Mouse (Mus musculus) left cerebral cortex, postnatal 25 days (tissue): ENCODE measurements around the gene Hadh. TPM values are rescaled to one million over a fixed set of nuclear protein-coding genes. Genes with fewer than 3 reads are reported as not detected.
A peak's percentile ranks its signal among the peaks of the same experiment; 100 is the strongest.

Source experiments
- DNase-seq, 2 experiments: peaks; one replicate each; pipeline ENCODE4 v3.0.0; 2022; ENCODE audit warnings: low spot score in 2 of 2, mixed read lengths in 1 of 2
- intact Hi-C: fragments of 180-260 bp; cut with DNase I; formaldehyde crosslinking; loops from one replicate; pipeline ENCODE4 v1.15.1; 2025
- total RNA-seq, 2 experiments: library from RNA; stranded (reverse); gene quantifications; 2 replicates each; pipeline ENCODE4 v1.2.3; 2021

Gene Hadh
- total RNA-seq: 10 to 100 TPM; 19.2 to 21.0 TPM

- intact Hi-C loops: no loop called here
- peak; percentile 73 to 77 for DNase-seq
Measured at GRCm38 (mm10) chr3:131271559-131272373, at the start of gene Hadh. Hadh (minus strand) TSS chr3:131272101.

- intact Hi-C loops: loop anchor here (1.0 kb wide), 2 partner anchors 205 to 232 kb away; no protein-coding TSS in a partner anchor
- peak; percentile 77 to 81 for DNase-seq
Measured at GRCm38 (mm10) chr3:131320184-131320583, 48.3 kb upstream of the Hadh start.

DNA sequence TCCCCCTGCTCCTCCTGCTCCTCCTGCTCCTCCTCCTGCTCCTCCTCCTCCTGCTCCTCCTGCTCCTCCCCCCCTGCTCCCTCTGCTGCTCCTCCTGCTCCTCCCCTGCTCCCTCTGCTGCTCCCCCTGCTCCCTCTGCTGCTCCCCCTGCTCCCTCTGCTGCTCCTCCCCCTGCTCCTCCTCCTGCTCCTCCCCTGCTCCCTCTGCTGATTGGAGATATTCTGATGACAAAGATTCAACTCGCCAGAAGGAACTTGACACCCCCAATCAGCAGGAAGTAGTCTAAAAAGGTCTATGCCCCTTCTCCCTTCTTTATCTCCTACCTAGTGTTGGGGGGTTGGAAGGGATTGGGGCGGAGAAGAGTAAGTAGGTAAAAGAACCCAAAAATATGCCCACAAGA lies 46.3 kb upstream of the Hadh start:
- intact Hi-C loops: no loop called here
- no peak for DNase-seq

DNA sequence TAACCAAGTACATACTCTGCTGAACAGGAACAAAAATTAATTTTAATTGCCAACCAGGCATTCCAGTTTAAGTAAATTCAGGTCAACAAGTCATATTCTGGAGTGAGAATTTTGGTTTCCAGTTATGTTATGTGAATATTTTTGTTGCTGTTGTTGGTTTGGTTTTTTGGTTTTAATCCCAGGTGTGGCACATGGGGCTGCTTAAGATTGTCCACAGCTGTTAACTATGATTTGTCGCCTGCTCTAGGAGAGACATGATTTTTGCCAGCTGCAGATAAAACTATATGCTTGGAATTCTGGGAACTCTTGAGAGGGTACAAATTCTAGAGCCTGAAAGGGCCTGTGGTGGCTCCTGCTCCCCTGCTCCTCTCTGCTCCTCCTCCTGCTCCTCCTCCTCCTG lies 45.2 kb upstream of the Hadh start:
- DNase-seq: no peak
- intact Hi-C loops: no loop called here

- DNase-seq: no peak
- intact Hi-C loops: no loop called here
Measured at GRCm38 (mm10) chr3:131315957-131316510, 44.1 kb upstream of the Hadh start.

GRCm38 (mm10) chr3:131312340-131312739 lies 40.4 kb upstream of the Hadh start:
- intact Hi-C loops: no loop called here
- no peak for DNase-seq

GRCm38 (mm10) chr3:131310572-131310971 lies 38.7 kb upstream of the Hadh start:
- intact Hi-C loops: no loop called here
- DNase-seq: no peak

DNA sequence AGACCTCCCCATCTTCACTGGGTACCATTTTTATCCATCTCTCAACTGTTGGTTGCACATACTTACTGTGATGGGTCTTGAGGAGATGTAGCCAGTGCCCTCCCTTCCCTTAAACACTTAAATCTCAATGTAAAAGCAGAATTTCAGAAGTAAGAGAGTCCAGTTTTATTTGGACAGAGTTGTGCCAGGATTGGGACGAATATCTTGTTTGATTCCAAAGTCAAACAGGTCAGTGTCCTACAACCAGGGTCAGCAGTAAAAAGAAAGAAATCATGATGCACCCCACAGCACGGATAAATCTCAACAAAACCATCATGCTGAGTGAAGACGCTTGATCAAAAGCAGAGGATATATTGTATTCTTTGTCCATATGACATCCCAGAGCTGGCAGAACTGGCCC lies 35.9 kb upstream of the Hadh start:
- DNase-seq: no peak
- intact Hi-C loops: no loop called here

GRCm38 (mm10) chr3:131306255-131306654 lies 34.4 kb upstream of the Hadh start:
- no peak for DNase-seq
- intact Hi-C loops: no loop called here

DNA sequence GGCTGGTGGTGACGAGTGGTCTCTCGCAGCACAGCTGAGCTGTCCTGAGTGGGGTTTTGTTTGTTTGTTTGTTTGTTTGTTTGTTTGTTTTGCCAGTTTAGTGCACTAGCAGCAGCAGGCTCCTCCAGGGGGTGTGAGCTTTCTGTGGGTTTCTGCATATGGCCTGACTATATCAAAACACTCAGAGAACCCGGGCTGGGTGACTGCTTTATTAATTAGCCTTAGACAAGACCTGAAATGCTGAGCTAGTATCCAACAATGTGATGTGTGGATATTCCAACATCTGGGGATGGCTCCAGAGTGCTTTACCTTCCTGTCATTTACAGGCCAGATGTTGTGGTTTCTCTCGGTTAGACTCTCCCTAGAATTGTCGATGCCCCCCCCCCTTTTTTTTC lies 31.4 kb upstream of the Hadh start:
- intact Hi-C loops: loop anchor here (5.0 kb wide), 1 partner anchor 249 kb away; no protein-coding TSS in a partner anchor
- DNase-seq: no peak

- intact Hi-C loops: loop anchor here (5.0 kb wide), 1 partner anchor 250 kb away; no protein-coding TSS in a partner anchor
Measured at GRCm38 (mm10) chr3:131302452-131303319, 30.8 kb upstream of the Hadh start, which contains the start of gene Cyp2u1. Cyp2u1 (minus strand) TSS chr3:131303227.

DNA sequence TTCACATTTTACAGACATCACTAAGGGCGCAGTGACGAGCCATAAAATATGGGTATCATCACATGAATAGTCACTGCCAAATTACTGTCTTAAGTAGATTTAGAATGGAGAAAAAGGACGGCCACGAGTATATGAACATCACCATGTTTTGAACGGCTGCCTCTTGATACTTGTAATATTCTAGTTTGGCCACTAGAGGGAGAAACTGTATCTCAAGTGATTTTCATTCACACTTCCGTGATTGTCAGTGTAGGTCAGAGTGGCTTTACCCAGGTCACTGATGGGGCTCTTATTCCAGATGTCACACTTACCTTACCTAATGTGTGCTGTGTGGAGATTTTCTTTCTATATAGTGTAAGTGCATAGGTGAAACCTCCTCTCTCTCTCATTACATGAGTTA lies 28.0 kb upstream of the Hadh start:
- peak in 1 of 2 experiments; percentile 39 for DNase-seq
- intact Hi-C loops: loop anchor here (5.0 kb wide), 1 partner anchor 252 kb away; no protein-coding TSS in a partner anchor

More at GRCm38 (mm10) chr3:131302452-131303319, 30.8 kb upstream of the Hadh start, which contains the start of gene Cyp2u1:
- DNase-seq: peak; percentile 92 to 96

GRCm38 (mm10) chr3:131299078-131299477 lies 27.2 kb upstream of the Hadh start:
- intact Hi-C loops: no loop called here
- no peak for DNase-seq

- DNase-seq: no peak
- intact Hi-C loops: no loop called here
Measured at GRCm38 (mm10) chr3:131296893-131297292, 25.0 kb upstream of the Hadh start.

- no peak for DNase-seq
- intact Hi-C loops: no loop called here
Measured at GRCm38 (mm10) chr3:131295513-131296200, 23.8 kb upstream of the Hadh start.

DNA sequence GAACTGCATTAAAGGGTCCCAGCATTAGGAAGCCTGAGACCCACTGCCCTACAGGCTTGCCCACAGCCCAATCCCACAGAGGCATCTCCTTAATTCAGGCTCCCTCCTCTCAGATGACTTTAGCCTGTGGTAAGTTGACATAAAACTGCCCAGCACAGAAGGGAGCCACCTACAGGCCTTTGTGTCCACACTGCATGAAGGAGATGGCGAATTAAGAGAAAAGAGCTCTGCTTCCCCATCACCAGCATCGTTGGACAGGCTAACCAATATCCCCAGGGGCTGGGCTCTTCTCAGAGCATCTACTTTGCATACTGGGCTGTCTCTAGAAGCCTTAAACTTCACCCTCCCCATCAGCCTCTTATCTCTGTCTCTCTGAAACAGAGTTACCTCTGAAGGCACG lies 22.6 kb upstream of the Hadh start:
- intact Hi-C loops: no loop called here
- DNase-seq: no peak

GRCm38 (mm10) chr3:131292959-131293358 lies 21.1 kb upstream of the Hadh start:
- DNase-seq: no peak
- intact Hi-C loops: no loop called here

GRCm38 (mm10) chr3:131292349-131292748 lies 20.4 kb upstream of the Hadh start:
- DNase-seq: no peak
- intact Hi-C loops: no loop called here

DNA sequence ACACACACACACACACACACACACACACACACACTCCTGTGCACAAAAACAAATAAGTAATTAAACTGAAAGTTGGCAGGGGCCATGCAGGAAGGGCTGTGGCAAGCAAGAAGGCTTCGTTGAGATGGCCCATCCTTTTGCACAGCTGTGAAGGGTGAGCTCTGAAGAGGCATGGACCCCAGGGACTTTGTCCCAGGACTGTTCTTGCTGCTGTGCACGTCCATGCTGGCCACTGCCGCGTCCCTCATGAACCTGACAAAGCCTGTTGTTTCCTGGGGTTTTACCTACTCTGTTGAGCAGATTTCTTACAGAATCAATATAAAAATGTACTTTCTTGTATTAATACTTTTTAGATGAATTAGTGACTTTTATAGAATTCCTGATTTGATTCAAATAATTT lies 20.0 kb upstream of the Hadh start:
- no peak for DNase-seq
- intact Hi-C loops: no loop called here
